Mouse (Mus musculus): ENCODE measurements around the gene Apaf1. TPM values are rescaled to one million over a fixed set of nuclear protein-coding genes. Genes with fewer than 3 reads are reported as not detected.

The Apaf1 gene
- polyA plus RNA-seq, 1 experiment from 2014 or later, result 6.8 TPM

- H3K9me3 ChIP-seq (replicated peaks), result no peaks in the 10 kb centered on the region
- peaks cover 10% of the 10 kb centered on the region for H3K4me1 ChIP-seq (replicated peaks)
- H3K9ac ChIP-seq, result no peak overlapping the region
- H3K36me3 ChIP-seq, result peaks cover 50% of the 10 kb centered on the region
- no peak overlapping the region for H3K27ac ChIP-seq
- no peak for ATAC-seq (ENCODE audit: low read depth)
- no peak overlapping the region for H3K4me3 ChIP-seq (replicated peaks)
- 68% methylated on average over 2 of the region's 2 CpGs for WGBS (ENCODE audit: insufficient replicate concordance)
- H3K4me2 ChIP-seq, result no peak overlapping the region
- no peaks in the 10 kb centered on the region for H3K27me3 ChIP-seq
- no peak for DNase-seq
Observed at GRCm38 (mm10) chr10:91076667-91077066, 5.9 kb downstream of the Apaf1 start.

- Histone ChIP-seq H3K36me3 (peaks cover 46% of the 10 kb centered on the region), H3K4me1 (replicated peaks) (no peaks in the 10 kb centered on the region), H3K4me2 (no peak overlapping the region), H3K27ac (no peak overlapping the region), H3K9ac (no peak overlapping the region), H3K27me3 (no peaks in the 10 kb centered on the region), H3K9me3 (replicated peaks) (no peaks in the 10 kb centered on the region), H3K4me3 (replicated peaks) (no peak overlapping the region)
- ATAC-seq (ENCODE audit: low read depth) (no peak), DNase-seq (no peak)
- 72% methylated on average over 3 of the region's 3 CpGs for WGBS (ENCODE audit: insufficient replicate concordance)
Observed at GRCm38 (mm10) chr10:91073345-91073744, 9.2 kb downstream of the Apaf1 start.

- WGBS (ENCODE audit: insufficient replicate concordance), result 57% methylated on average over 1 of the region's 1 CpGs
- H3K9ac ChIP-seq, result no peak overlapping the region
- no peak for ATAC-seq (ENCODE audit: low read depth)
- no peaks in the 10 kb centered on the region for H3K4me1 ChIP-seq (replicated peaks)
- H3K27ac ChIP-seq, result no peak overlapping the region
- H3K27me3 ChIP-seq, result no peaks in the 10 kb centered on the region
- no peak overlapping the region for H3K4me3 ChIP-seq (replicated peaks)
- H3K9me3 ChIP-seq (replicated peaks), result no peaks in the 10 kb centered on the region
- H3K4me2 ChIP-seq, result no peak overlapping the region
- H3K36me3 ChIP-seq, result peaks cover 43% of the 10 kb centered on the region
- DNase-seq, result no peak
Observed at GRCm38 (mm10) chr10:91071768-91072167, 10.8 kb downstream of the Apaf1 start.

- no peak overlapping the region for H3K9ac ChIP-seq
- no peak overlapping the region for H3K4me2 ChIP-seq
- H3K9me3 ChIP-seq (replicated peaks), result no peaks in the 10 kb centered on the region
- no peak overlapping the region for H3K27ac ChIP-seq
- WGBS (ENCODE audit: insufficient replicate concordance), result 74% methylated on average over 6 of the region's 6 CpGs
- DNase-seq (no peak), ATAC-seq (ENCODE audit: low read depth) (no peak)
- H3K27me3 ChIP-seq, result no peaks in the 10 kb centered on the region
- H3K4me1 ChIP-seq (replicated peaks), result no peaks in the 10 kb centered on the region
- H3K4me3 ChIP-seq (replicated peaks), result no peak overlapping the region
- peaks cover 49% of the 10 kb centered on the region for H3K36me3 ChIP-seq
Observed at GRCm38 (mm10) chr10:91062355-91062754, 20.2 kb downstream of the Apaf1 start.

GRCm38 (mm10) chr10:91060742-91061141 lies 21.8 kb downstream of the Apaf1 start:
- peak; percentile 57 for ATAC-seq (ENCODE audit: low read depth)
- H3K4me3 ChIP-seq (replicated peaks), result no peak overlapping the region
- no peak overlapping the region for H3K9ac ChIP-seq
- H3K9me3 ChIP-seq (replicated peaks), result no peaks in the 10 kb centered on the region
- H3K27me3 ChIP-seq, result no peaks in the 10 kb centered on the region
- no peak for DNase-seq
- 38% methylated on average over 5 of the region's 5 CpGs for WGBS (ENCODE audit: insufficient replicate concordance)
- peaks cover 37% of the 10 kb centered on the region for H3K36me3 ChIP-seq
- H3K4me1 ChIP-seq (replicated peaks), result no peaks in the 10 kb centered on the region
- H3K4me2 ChIP-seq, result no peak overlapping the region
- no peak overlapping the region for H3K27ac ChIP-seq

- H3K27ac ChIP-seq, result no peak overlapping the region
- DNase-seq, result no peak
- H3K27me3 ChIP-seq, result no peaks in the 10 kb centered on the region
- H3K9me3 ChIP-seq (replicated peaks), result no peaks in the 10 kb centered on the region
- H3K9ac ChIP-seq, result no peak overlapping the region
- no peak overlapping the region for H3K4me2 ChIP-seq
- peaks cover 43% of the 10 kb centered on the region for H3K36me3 ChIP-seq
- no peak for ATAC-seq (ENCODE audit: low read depth)
- no peaks in the 10 kb centered on the region for H3K4me1 ChIP-seq (replicated peaks)
- H3K4me3 ChIP-seq (replicated peaks), result no peak overlapping the region
Observed at GRCm38 (mm10) chr10:91052734-91053133, 29.8 kb downstream of the Apaf1 start.

GRCm38 (mm10) chr10:91051156-91051555 lies 31.4 kb downstream of the Apaf1 start:
- peaks cover 52% of the 10 kb centered on the region for H3K36me3 ChIP-seq
- no peak overlapping the region for H3K9ac ChIP-seq

GRCm38 (mm10) chr10:91049696-91050095 lies 32.9 kb downstream of the Apaf1 start:
- 80% methylated on average over 4 of the region's 4 CpGs for WGBS (ENCODE audit: insufficient replicate concordance)
- Histone ChIP-seq H3K4me3 (replicated peaks) (no peak overlapping the region), H3K9me3 (replicated peaks) (no peaks in the 10 kb centered on the region), H3K9ac (no peak overlapping the region), H3K36me3 (peaks cover 44% of the 10 kb centered on the region), H3K4me1 (replicated peaks) (no peaks in the 10 kb centered on the region), H3K4me2 (no peak overlapping the region), H3K27ac (no peak overlapping the region), H3K27me3 (no peaks in the 10 kb centered on the region)
- DNase-seq (no peak), ATAC-seq (ENCODE audit: low read depth) (no peak)

More at GRCm38 (mm10) chr10:91051156-91051555, 31.4 kb downstream of the Apaf1 start:
- H3K27ac ChIP-seq, result no peak overlapping the region
- no peaks in the 10 kb centered on the region for H3K4me1 ChIP-seq (replicated peaks)
- H3K4me3 ChIP-seq (replicated peaks), result no peak overlapping the region
- no peak for DNase-seq
- no peak for ATAC-seq (ENCODE audit: low read depth)
- no peaks in the 10 kb centered on the region for H3K9me3 ChIP-seq (replicated peaks)
- WGBS (ENCODE audit: insufficient replicate concordance), result 86% methylated on average over 3 of the region's 3 CpGs
- H3K27me3 ChIP-seq, result no peaks in the 10 kb centered on the region
- H3K4me2 ChIP-seq, result no peak overlapping the region

GRCm38 (mm10) chr10:91033942-91034341 lies 48.6 kb downstream of the Apaf1 start:
- 26% methylated on average over 8 of the region's 8 CpGs for WGBS (ENCODE audit: insufficient replicate concordance)

GRCm38 (mm10) chr10:91032399-91032798 lies 50.2 kb downstream of the Apaf1 start:
- no peak overlapping the region for H3K9ac ChIP-seq
- no peaks in the 10 kb centered on the region for H3K27me3 ChIP-seq
- 10% methylated on average over 4 of the region's 4 CpGs for WGBS (ENCODE audit: insufficient replicate concordance)
- H3K4me1 ChIP-seq (replicated peaks), result 0 out of 2 replicates have a peak, but pooled peaks cover 3% of the 10 kb centered on the region
- no peaks in the 10 kb centered on the region for H3K9me3 ChIP-seq (replicated peaks)
- 0 out of 2 replicates have a peak, but pooled peaks have one; percentile 45 for ATAC-seq (ENCODE audit: low read depth)
- H3K36me3 ChIP-seq, result peaks cover 14% of the 10 kb centered on the region
- DNase-seq, result peak; percentile 29
- H3K4me2 ChIP-seq, result no peak overlapping the region
- H3K27ac ChIP-seq, result no peak overlapping the region
- H3K4me3 ChIP-seq (replicated peaks), result no peak overlapping the region

More at GRCm38 (mm10) chr10:91033942-91034341, 48.6 kb downstream of the Apaf1 start:
- Histone ChIP-seq H3K9ac (no peak overlapping the region), H3K4me3 (replicated peaks) (no peak overlapping the region), H3K4me2 (no peak overlapping the region), H3K9me3 (replicated peaks) (no peaks in the 10 kb centered on the region), H3K27me3 (no peaks in the 10 kb centered on the region), H3K4me1 (replicated peaks) (0 out of 2 replicates have a peak, but pooled peaks cover 3% of the 10 kb centered on the region), H3K36me3 (peaks cover 22% of the 10 kb centered on the region), H3K27ac (no peak overlapping the region)
- ATAC-seq (ENCODE audit: low read depth), result peak; percentile 53
- DNase-seq, result peak; percentile 18

- H3K36me3 ChIP-seq, result peaks cover 15% of the 10 kb centered on the region
- DNase-seq (no peak), ATAC-seq (ENCODE audit: low read depth) (no peak)
- H3K27ac ChIP-seq, result no peak overlapping the region
- H3K9me3 ChIP-seq (replicated peaks), result no peaks in the 10 kb centered on the region
- H3K4me2 ChIP-seq, result no peak overlapping the region
- H3K4me1 ChIP-seq (replicated peaks), result 0 out of 2 replicates have a peak, but pooled peaks cover 3% of the 10 kb centered on the region
- 80% methylated on average over 9 of the region's 9 CpGs for WGBS (ENCODE audit: insufficient replicate concordance)
- H3K4me3 ChIP-seq (replicated peaks), result no peak overlapping the region
- H3K27me3 ChIP-seq, result no peaks in the 10 kb centered on the region
- no peak overlapping the region for H3K9ac ChIP-seq
Observed at GRCm38 (mm10) chr10:91031176-91031575, 51.4 kb downstream of the Apaf1 start.

- Histone ChIP-seq H3K27ac (no peak overlapping the region), H3K27me3 (no peaks in the 10 kb centered on the region), H3K4me3 (replicated peaks) (no peak overlapping the region), H3K4me1 (replicated peaks) (0 out of 2 replicates have a peak, but pooled peaks cover 3% of the 10 kb centered on the region), H3K9me3 (replicated peaks) (no peaks in the 10 kb centered on the region), H3K4me2 (no peak overlapping the region), H3K36me3 (peaks cover 11% of the 10 kb centered on the region), H3K9ac (no peak overlapping the region)
- DNase-seq, result no peak
- no peak for ATAC-seq (ENCODE audit: low read depth)
Observed at GRCm38 (mm10) chr10:91029002-91029539, 53.5 kb downstream of the Apaf1 start.
